Mouse (Mus musculus): Measurements from ENCODE around the gene Hnrnpc. TPM values are rescaled to one million over a fixed set of nuclear protein-coding genes. Genes with fewer than 3 reads are reported as not detected.
A peak's percentile ranks its signal among the peaks of the same experiment; 100 is the strongest.

Gene Hnrnpc
- total RNA-seq (2021), result 100 to 1,000 TPM; 209 to 332 TPM
- long read RNA-seq, experiment 1, transcript Hnrnpc-206 (9 exons, 1,683 nt), result minor isoform, 9 of 172 reads
- long read RNA-seq, experiment 1, transcript Hnrnpc-205 (9 exons, 2,617 nt), result major isoform, 57 of 172 reads
- long read RNA-seq, experiment 1, transcript Hnrnpc-201 (9 exons, 2,847 nt), result minor isoform, 11 of 172 reads
- long read RNA-seq, experiment 1, transcript Hnrnpc-211 (9 exons, 1,691 nt), result minor isoform, 34 of 172 reads
- long read RNA-seq, experiment 1, partial matches to known transcripts, result 16 of 172 reads
- long read RNA-seq, experiment 1, other reads (novel, unspliced or antisense), result 36 of 172 reads
- long read RNA-seq, experiment 2, transcript Hnrnpc-205 (9 exons, 2,617 nt), result major isoform, 22 of 57 reads
- long read RNA-seq, experiment 2, transcript Hnrnpc-211 (9 exons, 1,691 nt), result minor isoform, 9 of 57 reads
- long read RNA-seq, experiment 2, partial matches to known transcripts, result 5 of 57 reads
- long read RNA-seq, experiment 2, other reads (novel, unspliced or antisense), result 7 of 57 reads

DNA sequence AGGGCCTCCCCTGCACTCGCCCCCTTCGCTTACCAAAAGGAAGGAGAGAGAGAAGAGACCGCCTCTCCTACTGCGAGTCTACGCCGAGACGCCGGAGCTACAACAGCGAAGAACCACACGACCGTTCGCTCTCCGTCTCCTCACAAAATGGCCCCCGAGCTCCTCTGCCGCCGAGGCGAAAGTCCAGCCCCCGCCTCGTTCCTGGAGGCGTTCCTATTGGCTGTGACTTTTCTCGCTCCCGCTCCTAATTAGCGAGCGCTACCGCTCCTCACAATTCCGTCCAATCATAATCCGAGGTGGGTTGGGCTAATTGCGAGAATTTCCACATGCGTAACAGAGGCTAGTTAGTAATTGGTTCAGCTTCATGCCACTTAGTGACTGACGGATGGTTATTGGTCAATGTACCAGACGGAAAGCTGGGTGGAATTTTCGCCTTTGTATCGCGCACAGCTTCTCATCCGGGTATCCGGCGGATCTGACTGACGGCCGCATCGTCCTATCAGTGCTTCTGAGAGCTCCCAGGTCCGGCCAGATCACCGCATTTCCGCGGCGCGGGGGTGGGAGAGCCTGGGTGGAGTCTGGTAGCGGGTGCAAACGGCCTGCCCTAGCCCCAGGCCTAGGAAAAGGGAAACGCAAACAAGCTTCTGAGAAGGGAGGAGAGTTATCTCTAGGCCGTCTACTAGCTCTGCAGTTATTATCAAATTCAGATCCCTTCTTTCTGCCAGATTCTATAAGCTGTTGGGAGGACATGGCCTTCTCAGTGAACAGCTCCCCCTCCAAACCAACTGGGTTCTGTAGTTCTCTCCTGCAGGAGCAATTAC is at the start of gene Hnrnpc:
Gene Hnrnpc (minus strand): TSS at position 173 of the 821 bp plus-strand sequence.
- peak; percentile 100 for DNase-seq

DNA sequence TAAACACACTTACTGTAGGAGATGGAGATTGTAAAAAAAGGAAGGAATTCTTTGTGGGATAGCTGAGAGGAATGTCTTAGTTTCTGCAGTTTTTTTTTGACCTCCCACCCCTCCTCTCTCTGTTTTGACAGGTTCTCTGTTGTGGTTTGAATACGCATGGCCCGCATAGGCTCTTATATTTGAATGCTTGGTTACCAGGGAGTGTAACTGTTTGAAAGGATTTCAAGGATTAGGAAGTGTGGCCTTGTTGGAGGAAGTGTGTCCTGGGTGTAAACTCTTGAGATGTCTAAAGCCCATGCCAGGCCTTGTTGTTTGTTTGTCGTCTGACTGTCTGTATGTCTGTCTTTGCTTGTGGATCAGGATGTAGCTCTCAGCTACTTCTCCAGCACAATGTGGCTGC is 48.8 kb upstream of the Hnrnpc start:
- DNase-seq, result no peak

DNA sequence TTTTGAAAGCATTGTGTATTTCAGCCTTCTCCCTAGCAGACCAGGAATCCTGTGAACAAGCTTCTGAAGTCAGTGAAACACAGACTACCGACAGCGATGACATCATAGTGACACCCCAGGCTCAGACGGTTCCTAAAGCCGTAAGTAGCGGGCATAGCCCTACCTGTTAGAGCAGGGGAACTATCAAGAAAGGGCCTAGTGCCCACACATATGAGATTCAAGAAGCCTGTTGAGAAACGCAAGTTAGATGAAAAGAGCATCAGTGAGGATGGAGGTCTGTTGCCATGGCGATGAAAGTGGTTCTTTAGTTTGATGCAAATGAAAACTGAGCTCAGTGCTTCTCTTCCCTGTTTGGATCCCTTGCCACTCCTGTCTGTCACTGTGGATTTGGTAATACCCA is 48.4 kb upstream of the Hnrnpc start:
- no peak for DNase-seq

DNA sequence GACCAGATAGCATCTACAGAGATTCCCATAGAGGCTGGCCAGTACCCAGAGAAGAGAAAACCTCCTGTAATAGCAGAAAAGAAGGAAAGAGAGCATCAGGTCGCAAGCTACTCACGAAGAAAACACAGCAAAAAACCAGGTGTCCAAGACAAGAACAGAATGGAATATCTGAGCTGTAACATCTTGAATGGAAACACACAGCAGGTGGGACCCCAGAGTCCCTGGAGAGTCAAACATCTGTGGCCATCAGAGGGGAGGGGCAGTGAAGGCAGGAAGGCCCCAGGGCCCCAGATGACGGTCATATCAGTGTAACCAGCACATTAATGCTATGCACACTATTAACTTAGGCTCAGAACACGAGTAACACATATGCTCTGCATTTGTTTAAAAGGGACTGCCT is 46.1 kb upstream of the Hnrnpc start:
- no peak for DNase-seq

DNA sequence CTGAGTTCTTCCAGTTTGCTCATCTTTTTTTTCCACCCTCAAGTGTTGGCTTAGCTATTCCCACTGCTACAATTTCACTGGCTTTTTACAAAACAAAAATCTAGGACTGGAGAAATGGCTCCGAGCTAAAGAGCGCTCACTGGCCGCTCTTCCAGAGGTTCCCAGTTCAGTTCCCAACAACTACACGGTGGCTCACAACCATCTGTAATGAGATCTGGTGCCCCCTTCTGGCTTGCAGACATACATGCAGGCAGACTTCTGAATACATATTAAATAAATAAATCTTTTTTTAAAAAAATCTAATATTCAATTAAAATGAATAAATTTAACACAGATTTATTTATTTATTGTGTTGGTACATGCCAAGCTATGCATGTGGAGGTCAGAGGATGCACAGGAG is 42.7 kb upstream of the Hnrnpc start:
- peak in 1 of 2 experiments; percentile 27 for DNase-seq

DNA sequence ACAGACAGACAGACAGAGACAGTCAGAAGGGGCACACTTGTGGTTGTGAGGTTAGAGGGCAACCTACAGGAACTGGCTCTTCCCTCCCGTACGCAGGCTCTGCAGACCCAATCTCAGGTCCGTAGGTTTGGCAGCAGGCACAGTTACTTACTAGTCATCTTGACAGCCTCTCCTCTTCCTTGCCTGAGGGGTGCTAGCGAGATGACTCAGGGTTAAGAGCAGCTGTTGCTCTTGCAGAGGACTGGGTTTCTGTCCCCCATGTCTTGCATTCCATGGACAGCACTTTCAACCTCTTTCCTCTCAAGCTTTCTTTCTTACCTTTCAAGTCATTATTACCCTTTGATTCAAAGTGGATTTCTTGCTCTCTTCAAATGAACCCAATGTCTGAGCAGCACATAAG is 40.3 kb upstream of the Hnrnpc start:
- DNase-seq, result no peak

DNA sequence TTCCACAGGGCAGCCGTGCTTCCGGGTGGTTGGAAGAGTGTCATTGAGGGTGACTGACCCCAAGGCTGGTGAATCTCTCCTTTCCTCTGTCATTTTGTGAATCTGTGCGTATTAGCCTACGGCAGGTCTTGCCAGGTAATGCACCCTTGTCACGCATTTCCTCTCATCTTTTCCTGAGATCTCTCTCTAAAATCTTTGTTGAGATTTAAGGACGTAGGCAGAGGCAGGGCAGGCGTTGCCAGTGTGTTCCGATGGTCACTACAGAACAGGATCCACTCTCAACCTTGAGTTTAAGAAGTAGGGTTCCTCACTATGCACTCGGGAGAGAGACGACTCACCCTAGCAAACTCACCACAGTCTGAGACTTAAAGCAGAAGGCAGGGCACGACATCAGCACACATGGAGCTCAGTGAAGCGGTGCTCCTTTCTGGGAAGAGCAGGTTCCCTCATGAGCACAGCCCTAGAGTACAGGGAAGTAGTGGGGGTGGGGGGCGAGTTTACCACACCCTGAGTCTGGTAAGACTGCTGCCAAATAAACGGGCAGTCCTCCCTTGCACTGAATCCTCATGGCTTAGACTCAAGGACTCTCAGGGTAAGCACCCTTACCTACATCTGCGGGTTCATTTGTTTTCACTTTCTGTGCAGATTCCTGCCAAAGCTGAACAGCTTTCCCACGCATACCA is 37.8 kb upstream of the Hnrnpc start:
- no peak for DNase-seq

DNA sequence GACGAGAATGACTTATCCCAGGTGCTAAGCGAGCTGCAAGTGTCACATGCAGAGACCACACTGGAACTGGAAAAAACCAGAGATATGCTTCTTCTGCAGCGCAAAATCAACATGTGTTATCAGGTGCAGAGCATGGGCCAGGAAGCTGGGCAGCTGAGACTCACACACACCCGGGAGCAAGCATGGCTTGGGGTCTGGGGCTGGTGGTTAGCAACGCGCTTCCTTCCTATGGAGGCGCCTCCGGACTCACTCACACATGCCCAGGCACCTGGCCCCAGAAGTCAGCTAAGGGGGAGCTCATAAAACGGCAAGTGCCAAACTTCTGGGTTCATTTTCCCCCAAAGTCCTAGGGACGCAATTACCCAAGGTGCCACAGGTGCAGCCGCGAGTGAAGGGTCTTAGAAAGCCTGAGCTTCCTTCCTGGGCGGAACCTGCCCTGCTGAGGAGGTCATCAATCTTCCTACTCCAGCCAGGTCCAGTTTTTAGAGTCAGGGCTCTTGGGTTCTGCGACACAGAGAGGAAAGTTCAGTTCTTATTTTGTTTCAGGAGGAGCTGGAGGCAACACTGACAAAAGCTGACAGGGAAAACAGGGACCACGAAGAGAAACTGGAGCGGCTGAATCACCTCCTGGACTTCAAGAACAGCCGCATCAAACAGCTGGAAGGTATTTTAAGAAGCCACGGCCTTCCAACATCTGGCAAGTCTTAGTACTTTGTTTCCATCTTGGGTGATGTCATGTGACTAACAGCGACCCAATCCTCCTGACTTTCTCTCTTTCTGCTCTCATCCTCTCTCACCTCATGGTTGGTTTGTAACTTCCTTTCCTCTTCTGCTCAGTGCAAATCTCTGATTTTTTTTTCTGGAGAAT is 37.0 kb upstream of the Hnrnpc start:
- no peak for DNase-seq

DNA sequence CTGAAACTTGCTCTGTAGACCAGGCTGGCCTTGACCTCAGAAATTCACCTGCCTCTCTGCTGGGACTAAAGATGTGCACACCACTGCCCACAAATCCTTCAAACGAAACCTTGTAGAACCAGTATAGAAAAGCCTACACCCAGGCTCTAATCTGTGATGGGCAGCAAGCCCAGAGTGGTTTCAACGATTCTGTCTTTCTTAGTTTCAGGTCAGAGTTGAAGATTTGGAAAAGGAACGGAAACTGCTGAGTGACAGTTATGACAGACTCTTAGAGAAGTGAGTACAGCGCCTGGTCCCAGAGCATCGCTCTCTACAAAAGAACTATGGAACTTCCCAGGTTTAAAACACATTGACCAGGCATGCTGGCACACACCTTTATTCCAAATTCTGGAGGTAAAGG is 29.8 kb upstream of the Hnrnpc start:
- no peak for DNase-seq

DNA sequence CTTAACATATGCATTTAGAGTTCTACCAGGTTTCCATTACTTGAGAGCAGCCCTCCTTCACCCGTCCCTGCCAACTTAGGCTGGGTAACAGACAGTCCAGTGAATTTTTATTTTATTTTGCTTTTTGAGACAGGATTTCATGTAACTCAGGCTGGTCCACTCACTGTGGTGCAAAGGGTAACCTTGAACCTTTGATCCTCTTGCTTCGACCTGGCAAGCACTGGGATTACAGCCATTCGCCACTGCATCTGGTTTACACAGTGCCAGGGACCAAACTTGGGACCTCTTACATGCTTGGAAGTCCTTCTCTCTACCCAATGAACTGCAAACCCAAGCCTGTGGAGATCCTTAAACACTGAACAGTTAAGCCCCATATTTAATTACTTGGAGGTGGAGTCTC is 20.8 kb upstream of the Hnrnpc start:
- DNase-seq, result no peak

DNA sequence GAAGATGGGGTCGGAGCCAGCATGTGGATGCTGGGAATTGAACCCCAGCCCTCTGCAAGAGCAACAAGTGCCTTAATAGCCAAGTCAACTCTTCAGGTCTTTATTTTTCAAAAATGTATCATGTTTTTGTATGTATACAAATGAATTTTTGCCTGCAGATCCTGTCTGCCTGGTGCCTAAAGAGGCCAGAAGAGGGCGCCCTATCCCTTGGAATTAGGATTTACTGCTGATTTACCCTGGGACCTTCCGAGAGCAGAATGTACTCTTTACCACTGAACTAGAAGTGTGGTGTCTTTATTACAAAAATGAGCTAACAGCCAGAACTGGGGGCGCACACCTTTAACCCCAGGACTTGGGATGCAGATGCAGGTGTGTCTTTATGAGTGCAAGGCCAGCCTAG is 20.1 kb upstream of the Hnrnpc start:
- DNase-seq, result peak; percentile 74 to 82

DNA sequence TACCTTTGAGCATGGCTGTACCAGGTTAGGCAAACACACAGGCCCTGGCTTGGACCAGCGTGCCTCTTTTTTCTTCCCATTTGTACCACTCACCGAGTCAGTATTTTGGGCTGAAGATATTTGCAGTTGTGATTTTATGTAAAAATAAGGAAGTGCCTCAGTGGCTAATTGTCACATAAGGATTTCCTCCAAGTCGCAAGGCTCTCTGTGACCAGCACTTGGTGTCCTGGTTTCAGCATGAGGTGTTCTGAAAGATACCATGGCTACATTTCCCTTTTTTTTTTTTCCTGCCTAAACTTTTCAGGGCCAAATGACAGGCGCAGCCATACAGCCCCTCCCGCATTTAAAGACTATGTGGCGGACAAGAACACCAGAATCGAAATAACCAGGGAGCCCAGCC is 16.3 kb upstream of the Hnrnpc start:
- DNase-seq, result no peak

DNA sequence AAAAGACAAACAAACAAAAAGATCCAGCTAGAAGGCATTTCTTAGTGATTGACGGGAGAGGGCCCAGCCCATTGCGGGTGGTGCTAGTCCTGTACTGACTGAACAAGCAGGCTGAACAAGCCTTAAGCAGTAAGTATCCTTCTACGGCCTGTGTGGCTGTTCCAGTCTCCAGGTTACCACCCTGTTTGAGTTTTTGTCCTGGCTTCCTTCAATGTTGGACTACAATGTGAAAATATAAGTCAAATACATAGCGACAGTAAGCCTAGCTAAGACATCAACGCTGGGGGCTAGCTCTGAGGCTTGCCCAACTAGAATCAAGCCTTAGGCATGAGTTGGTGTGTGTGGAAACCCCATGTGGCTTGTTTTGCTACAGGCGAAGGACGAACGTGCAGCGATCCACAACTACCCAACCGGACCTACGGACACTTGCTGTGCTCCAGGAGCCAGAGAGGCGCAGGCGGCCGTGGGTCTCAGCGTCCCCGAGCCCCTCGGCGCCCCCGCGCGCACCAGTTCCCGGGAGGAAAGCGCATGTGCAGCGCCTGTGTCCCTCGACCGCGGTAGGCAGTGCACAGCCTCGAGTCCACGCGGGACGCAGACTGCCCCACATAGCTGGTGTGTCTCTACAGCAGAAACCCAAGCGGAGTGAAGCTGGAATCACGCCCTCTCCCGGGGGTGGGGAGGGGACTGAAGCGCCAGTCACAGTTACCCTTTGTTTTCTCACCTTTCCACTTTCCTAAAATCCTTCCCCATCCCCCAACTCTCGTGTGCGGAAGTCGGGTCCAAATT is 15.2 kb upstream of the Hnrnpc start:
- peak; percentile 51 to 66 for DNase-seq

DNA sequence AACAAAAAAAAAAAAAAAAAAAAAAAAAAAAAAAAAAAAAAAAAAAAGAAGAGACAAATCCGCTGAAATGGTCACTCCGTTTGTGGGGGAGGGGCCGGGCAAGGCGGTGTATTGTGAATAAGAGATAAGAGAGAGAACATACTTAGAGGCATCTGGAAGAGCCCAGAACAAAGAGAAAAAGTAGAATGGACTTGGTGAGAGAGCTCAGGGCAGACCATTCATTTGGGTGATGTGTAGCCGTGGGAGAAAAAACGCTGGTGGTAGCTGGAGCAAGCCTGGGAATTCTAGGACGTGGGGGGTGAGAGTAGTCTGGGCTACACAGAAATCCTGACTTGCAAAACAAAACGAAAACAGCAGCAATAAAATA is 14.6 kb upstream of the Hnrnpc start:
- peak in 1 of 2 experiments; percentile 44 for DNase-seq

DNA sequence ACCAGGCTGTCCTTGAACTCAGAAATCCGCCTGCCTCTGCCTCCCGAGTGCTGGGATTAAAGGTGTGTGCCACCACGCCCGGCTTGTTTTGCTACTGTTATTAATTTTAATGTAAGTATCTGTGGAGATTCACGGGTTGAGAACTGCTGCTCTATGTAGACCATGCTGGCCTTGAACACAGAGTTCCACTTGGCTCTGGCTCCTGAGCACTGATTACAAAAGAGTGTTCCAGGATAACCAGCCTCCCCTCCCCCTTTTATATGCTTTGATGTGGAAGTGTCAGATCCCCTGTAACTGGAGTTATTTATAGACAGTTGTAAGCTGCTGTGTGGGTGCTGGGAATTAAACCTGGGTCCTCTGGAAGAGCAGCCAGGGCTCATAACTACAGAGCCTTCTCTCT is 13.4 kb upstream of the Hnrnpc start:
- DNase-seq, result no peak

DNA sequence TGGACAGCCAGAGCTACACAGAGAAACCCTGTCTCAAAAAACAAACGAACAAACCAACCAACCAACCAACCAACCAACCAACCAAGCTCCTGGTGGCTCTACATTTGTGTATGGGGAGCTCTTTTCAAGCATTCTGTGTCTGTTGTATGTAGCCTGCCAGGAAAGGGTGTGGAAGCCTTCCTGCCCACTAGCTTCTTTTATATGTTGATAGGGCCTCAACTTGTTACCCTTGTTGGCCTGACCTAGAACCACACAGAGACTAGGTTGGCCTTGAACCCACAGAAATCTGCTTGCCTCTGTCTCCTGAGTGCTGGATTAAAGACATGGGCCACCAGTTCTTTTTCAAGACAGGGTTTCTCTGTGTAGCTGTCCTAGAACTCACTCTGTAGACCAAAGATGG is 10.3 kb upstream of the Hnrnpc start:
- DNase-seq, result no peak

DNA sequence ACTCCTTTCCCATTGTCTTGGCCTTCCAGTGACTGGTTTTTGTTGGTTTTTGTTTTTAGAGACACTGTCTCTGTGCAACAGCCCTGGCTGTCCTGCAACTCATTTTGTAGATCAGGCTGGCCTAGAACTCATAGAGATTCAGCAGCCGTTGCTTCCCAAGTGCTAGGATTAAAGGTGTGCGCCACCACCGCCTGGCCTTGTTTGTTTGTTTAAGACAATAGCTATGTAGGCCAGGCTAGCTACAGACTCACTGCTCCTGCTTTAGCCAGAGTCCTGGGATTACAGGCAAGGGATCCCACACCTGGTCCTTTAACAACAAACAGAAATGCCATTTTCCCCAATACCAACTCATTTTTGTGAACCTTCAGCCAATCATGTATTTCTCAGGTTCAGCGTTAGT is 6.5 kb upstream of the Hnrnpc start, which contains the start of gene Rpgrip1:
Gene Rpgrip1 (plus strand): TSS at position 359 of the 400 bp plus-strand sequence.
- no peak for DNase-seq

DNA sequence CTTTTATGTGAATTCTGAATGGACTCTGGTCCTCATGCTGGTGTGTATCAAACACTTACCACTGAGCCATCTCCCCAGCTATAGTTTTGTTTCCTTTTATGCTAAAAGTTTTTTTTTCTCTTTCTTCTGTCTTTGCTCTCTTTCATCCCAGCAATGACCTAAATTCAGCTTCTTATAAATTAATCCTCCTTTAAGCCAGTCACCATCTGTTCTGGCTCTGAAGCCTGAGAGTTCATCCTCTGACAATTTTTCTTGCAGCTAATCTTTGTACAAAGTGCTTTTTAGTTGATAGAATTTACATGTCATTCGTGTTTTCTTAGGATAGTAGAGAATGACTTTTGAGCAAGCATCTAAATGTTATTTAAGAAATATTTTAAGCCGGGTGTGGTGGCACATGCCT is 4.2 kb upstream of the Hnrnpc start:
- no peak for DNase-seq

DNA sequence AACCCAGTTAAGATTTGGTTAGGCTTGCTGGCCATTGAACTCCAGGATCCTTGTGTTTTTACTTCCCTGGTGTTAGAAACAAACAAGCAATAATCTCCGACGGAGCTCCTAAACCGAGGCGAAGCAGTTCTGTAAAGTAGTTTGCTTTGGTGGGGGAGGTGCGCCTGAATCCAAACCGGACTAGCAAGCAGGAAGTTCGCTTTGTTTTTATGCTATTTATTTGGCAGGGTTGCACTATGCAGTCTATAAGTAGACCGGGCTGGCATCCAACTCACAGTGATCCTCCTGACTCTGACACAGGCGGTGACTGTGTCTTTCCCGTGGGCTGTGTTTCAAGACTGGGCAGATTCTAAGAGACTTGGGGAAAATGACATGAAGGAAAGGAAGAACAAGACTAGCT is 2.9 kb upstream of the Hnrnpc start:
- peak; percentile 34 to 52 for DNase-seq

DNA sequence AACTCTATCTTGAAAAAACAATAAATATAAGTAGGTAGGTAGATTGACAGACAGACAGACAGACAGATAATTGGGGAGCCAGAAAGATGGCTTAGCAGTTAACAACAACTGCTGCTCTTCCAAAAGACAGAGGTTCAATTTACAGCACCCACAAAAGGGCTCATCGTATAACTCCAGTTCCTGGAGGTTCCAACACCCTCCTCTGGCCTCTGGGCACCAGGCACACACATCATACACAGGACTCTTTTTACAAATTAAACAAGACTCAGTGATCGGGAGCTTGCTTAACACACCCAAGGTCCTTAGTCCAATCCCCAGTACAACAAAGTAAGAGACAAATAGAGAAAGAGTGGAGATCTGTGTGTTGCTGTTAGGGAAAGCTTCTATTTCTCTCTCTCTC is 1.5 kb upstream of the Hnrnpc start:
- no peak for DNase-seq

All from adrenal gland, postnatal 36 days (tissue).